Mouse (Mus musculus) midbrain, embryonic 10.5 days (tissue): ENCODE data around the gene Pde10a. TPM values are rescaled to one million over a fixed set of nuclear protein-coding genes. Genes with fewer than 3 reads are reported as not detected.

Source experiments
- DNase-seq: peaks from one replicate; pipeline ENCODE4 v3.0.0-alpha.2; 2017; ENCODE audit warnings: low spot score
- H3K27ac ChIP-seq: fragments of 300-500 bp; sonication (generic); replicated peaks from 2 replicates; pipeline ENCODE4 v1.5.1; 2016; ENCODE audit warnings: mild to moderate bottlenecking
- H3K27me3 ChIP-seq: fragments of 300-500 bp; sonication (generic); 2 replicates; pipeline ENCODE4 v1.6.1; 2016; ENCODE audit warnings: low read depth, mild to moderate bottlenecking; ENCODE audit not compliant: poor library complexity, severe bottlenecking
- H3K36me3 ChIP-seq: fragments of 300-500 bp; sonication (generic); 2 replicates; pipeline ENCODE4 v1.6.1; 2016; ENCODE audit warnings: mild to moderate bottlenecking, moderate library complexity
- H3K4me1 ChIP-seq: fragments of 300-500 bp; sonication (generic); 2 replicates; pipeline ENCODE4 v1.6.1; 2016
- H3K4me3 ChIP-seq: fragments of 300-500 bp; sonication (generic); 2 replicates; pipeline ENCODE4 v1.5.1; 2016; ENCODE audit warnings: mild to moderate bottlenecking, moderate library complexity
- H3K9me3 ChIP-seq: fragments of 300-500 bp; sonication (generic); replicated peaks from 2 replicates; pipeline ENCODE4 v1.6.1; 2016; ENCODE audit warnings: mild to moderate bottlenecking
- WGBS: fragments of 180-500 bp; shearing (Covaris S2); methylation state at CpG from one replicate; pipeline ENCODE4 v1.1.7; 2016; 5-methylcytosine and 5-hydroxymethylcytosine counted together
- polyA plus RNA-seq: library from polyadenylated mRNA; unstranded; fragments of >200 nt; fragmentation: Nextera tagmentation; extraction: Ambion mirVana; gene quantifications from 2 replicates; pipeline ENCODE4 v1.2.1, GENCODE M21; 2016

Gene Pde10a
- polyA plus RNA-seq, 1 experiment from 2014 or later, result 5.3 TPM

- WGBS, result 84% methylated on average over 5 of the region's 5 CpGs
- peaks cover 5% of the 10 kb centered on the region; the same call in 1 of the 2 replicates for H3K36me3 ChIP-seq
- H3K27me3 ChIP-seq, result no peaks in the 10 kb centered on the region
- no peak overlapping the region for H3K4me3 ChIP-seq
- no peak for DNase-seq
- H3K27ac ChIP-seq, result no peak overlapping the region
- H3K4me1 ChIP-seq, result peaks cover 53% of the 10 kb centered on the region
- H3K9me3 ChIP-seq, result no peaks in the 10 kb centered on the region
Measured at GRCm38 (mm10) chr17:8973331-8973730, 448.2 kb downstream of the Pde10a start.

GRCm38 (mm10) chr17:8974423-8974822, 449.3 kb downstream of the Pde10a start:
- 76% methylated on average over 7 of the region's 7 CpGs for WGBS

DNA sequence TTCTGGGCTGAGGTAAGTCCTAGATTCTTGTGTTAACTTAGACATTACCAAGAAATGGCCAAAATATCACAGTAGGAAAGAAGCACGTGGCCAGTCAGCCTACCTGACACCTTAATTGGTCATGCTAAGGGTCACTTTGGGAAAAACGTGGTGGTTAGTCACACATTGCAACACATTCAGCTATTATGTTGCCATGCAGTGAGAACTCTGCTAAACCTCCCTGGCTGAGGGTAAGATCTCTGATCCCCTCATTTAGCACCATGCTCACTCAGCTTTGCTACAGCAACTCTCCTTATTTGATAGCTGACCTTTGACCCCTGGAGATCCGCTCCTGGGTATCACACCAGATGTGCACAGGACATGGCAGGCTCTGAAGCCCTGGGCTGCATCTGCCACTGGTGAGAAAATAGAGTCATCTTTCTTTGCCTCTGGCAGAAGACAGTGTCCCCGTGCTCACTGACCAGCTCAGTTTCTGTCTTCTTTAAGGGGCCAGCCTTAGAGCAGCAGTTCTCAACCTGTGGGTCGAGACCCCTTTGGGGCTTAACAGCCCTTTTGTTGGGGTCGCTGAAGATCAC, 449.7 kb downstream of the Pde10a start:
- DNase-seq, result peak; percentile 18
- WGBS, result 39% methylated on average over 6 of the region's 6 CpGs
- H3K4me3 ChIP-seq, result no peak overlapping the region
- no peaks in the 10 kb centered on the region for H3K9me3 ChIP-seq
- no peaks in the 10 kb centered on the region for H3K27me3 ChIP-seq
- H3K36me3 ChIP-seq, result peaks cover 5% of the 10 kb centered on the region; the same call in 1 of the 2 replicates
- H3K27ac ChIP-seq, result 0 out of 2 replicates have a peak overlapping the region, but pooled peaks have one; percentile 42
- peaks cover 53% of the 10 kb centered on the region for H3K4me1 ChIP-seq

More at GRCm38 (mm10) chr17:8974423-8974822, 449.3 kb downstream of the Pde10a start:
- DNase-seq, result no peak
- Histone ChIP-seq H3K27me3 (no peaks in the 10 kb centered on the region), H3K36me3 (0 out of 2 replicates have a peak, but pooled peaks cover 1% of the 10 kb centered on the region), H3K4me1 (peaks cover 53% of the 10 kb centered on the region), H3K9me3 (no peaks in the 10 kb centered on the region), H3K27ac (no peak overlapping the region), H3K4me3 (no peak overlapping the region)

- Histone ChIP-seq H3K27ac (no peak overlapping the region), H3K4me1 (peaks cover 40% of the 10 kb centered on the region), H3K27me3 (no peaks in the 10 kb centered on the region), H3K36me3 (peaks cover 12% of the 10 kb centered on the region), H3K9me3 (no peaks in the 10 kb centered on the region), H3K4me3 (no peak overlapping the region)
- no peak for DNase-seq
- WGBS, result 90% methylated on average over 6 of the region's 6 CpGs
Measured at GRCm38 (mm10) chr17:8976745-8977144, 451.6 kb downstream of the Pde10a start.

- H3K36me3 ChIP-seq, result peaks cover 17% of the 10 kb centered on the region
- H3K27ac ChIP-seq, result no peak overlapping the region
- peaks cover 35% of the 10 kb centered on the region for H3K4me1 ChIP-seq
- 85% methylated on average over 2 of the region's 2 CpGs for WGBS
- no peak overlapping the region for H3K4me3 ChIP-seq
- H3K27me3 ChIP-seq, result no peaks in the 10 kb centered on the region
- DNase-seq, result no peak
- no peaks in the 10 kb centered on the region for H3K9me3 ChIP-seq
Measured at GRCm38 (mm10) chr17:8977271-8977670, 452.1 kb downstream of the Pde10a start.

GRCm38 (mm10) chr17:8983576-8983975, 458.4 kb downstream of the Pde10a start:
- DNase-seq, result no peak
- H3K4me1 ChIP-seq, result peaks cover 2% of the 10 kb centered on the region
- WGBS, result 92% methylated on average over 2 of the region's 2 CpGs
- peaks cover 17% of the 10 kb centered on the region for H3K36me3 ChIP-seq
- H3K27ac ChIP-seq, result no peak overlapping the region
- H3K27me3 ChIP-seq, result no peaks in the 10 kb centered on the region
- H3K4me3 ChIP-seq, result no peak overlapping the region
- no peaks in the 10 kb centered on the region for H3K9me3 ChIP-seq

DNA sequence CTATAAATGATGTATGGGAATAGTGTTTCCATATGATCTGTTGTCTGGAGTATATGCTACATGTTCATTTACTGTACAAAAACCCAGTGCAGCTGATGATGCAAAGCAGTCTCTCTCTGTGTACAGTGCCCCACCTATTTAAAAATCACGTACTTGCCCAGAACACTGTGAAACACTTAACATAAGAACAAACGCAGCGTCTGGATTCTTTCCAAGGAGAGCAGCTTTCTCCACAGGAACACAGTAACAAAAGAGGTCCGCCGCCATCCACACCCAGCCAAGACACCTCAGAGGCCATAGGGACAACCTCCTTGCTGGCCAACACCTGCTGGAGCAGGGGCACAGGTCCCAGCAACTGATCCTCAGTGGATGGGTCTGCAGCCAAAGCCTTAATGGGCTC, 460.5 kb downstream of the Pde10a start:
- no peaks in the 10 kb centered on the region for H3K27me3 ChIP-seq
- DNase-seq, result no peak
- peaks cover 10% of the 10 kb centered on the region for H3K4me1 ChIP-seq
- no peak overlapping the region for H3K27ac ChIP-seq
- H3K9me3 ChIP-seq, result no peaks in the 10 kb centered on the region
- H3K4me3 ChIP-seq, result no peak overlapping the region
- H3K36me3 ChIP-seq, result peaks cover 10% of the 10 kb centered on the region; the same call in 1 of the 2 replicates
- WGBS, result 86% methylated on average over 5 of the region's 5 CpGs

GRCm38 (mm10) chr17:8986551-8986950, 461.4 kb downstream of the Pde10a start:
- Histone ChIP-seq H3K36me3 (peaks cover 6% of the 10 kb centered on the region; the same call in 1 of the 2 replicates), H3K27me3 (no peaks in the 10 kb centered on the region), H3K9me3 (no peaks in the 10 kb centered on the region), H3K4me3 (no peak overlapping the region), H3K27ac (no peak overlapping the region), H3K4me1 (peaks cover 10% of the 10 kb centered on the region)
- no peak for DNase-seq
- WGBS, result 84% methylated on average over 2 of the region's 2 CpGs

- WGBS, result 80% methylated on average over 5 of the region's 5 CpGs
Measured at GRCm38 (mm10) chr17:8987369-8987768, 462.2 kb downstream of the Pde10a start.

GRCm38 (mm10) chr17:8988119-8988807, 463.1 kb downstream of the Pde10a start, which contains the start of gene 1700010I14Rik:
1700010I14Rik (plus strand) TSS chr17:8988333.
- peak within 1 kb of the TSS; percentile 72 for H3K27ac ChIP-seq
- peak; percentile 81 for DNase-seq
- peaks cover 13% of the 10 kb centered on the region for H3K36me3 ChIP-seq
- no peaks in the 10 kb centered on the region for H3K27me3 ChIP-seq
- no peaks in the 10 kb centered on the region for H3K9me3 ChIP-seq
- peak within 1 kb of the TSS; percentile 61 for H3K4me3 ChIP-seq
- peaks cover 10% of the 10 kb centered on the region for H3K4me1 ChIP-seq
- whole genome bisulfite sequencing, result 5% methylated on average over 13 of the region's 13 CpGs

More at GRCm38 (mm10) chr17:8987369-8987768, 462.2 kb downstream of the Pde10a start:
- H3K27me3 ChIP-seq, result no peaks in the 10 kb centered on the region
- DNase-seq, result no peak
- H3K9me3 ChIP-seq, result no peaks in the 10 kb centered on the region
- H3K4me3 ChIP-seq, result no peak overlapping the region
- peaks cover 4% of the 10 kb centered on the region for H3K36me3 ChIP-seq
- H3K27ac ChIP-seq, result no peak overlapping the region
- peaks cover 10% of the 10 kb centered on the region for H3K4me1 ChIP-seq

GRCm38 (mm10) chr17:8991160-8991559, 466.0 kb downstream of the Pde10a start:
- Histone ChIP-seq H3K9me3 (no peaks in the 10 kb centered on the region), H3K27me3 (no peaks in the 10 kb centered on the region), H3K4me1 (peaks cover 10% of the 10 kb centered on the region), H3K36me3 (peaks cover 34% of the 10 kb centered on the region), H3K27ac (no peak overlapping the region), H3K4me3 (no peak overlapping the region)
- whole genome bisulfite sequencing, result 31% methylated on average over 8 of the region's 8 CpGs
- peak; percentile 41 for DNase-seq

DNA sequence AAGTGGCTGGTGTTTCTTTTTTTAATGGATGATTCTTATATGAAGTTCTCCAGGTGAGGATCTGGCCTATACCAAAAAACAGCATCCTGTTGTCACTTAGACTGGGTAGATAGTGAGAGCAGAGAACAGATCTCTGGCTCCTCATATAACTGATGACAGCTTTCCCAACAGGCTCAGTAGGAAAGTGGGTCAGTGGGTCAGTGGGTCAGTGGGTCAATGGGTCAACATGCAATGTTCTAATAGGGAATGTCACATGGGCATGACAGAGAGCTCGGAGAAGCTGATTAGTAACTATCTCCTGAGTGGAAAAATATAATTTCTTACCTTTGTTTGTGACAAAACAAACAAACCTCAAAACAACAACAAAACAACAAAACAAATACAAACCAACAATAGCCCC, 470.2 kb downstream of the Pde10a start:
- H3K27me3 ChIP-seq, result no peaks in the 10 kb centered on the region
- peaks cover 61% of the 10 kb centered on the region for H3K36me3 ChIP-seq
- H3K27ac ChIP-seq, result no peak overlapping the region
- 100% methylated on average over 1 of the region's 1 CpGs for WGBS
- no peaks in the 10 kb centered on the region for H3K9me3 ChIP-seq
- H3K4me3 ChIP-seq, result no peak overlapping the region
- DNase-seq, result no peak
- H3K4me1 ChIP-seq, result no peaks in the 10 kb centered on the region

DNA sequence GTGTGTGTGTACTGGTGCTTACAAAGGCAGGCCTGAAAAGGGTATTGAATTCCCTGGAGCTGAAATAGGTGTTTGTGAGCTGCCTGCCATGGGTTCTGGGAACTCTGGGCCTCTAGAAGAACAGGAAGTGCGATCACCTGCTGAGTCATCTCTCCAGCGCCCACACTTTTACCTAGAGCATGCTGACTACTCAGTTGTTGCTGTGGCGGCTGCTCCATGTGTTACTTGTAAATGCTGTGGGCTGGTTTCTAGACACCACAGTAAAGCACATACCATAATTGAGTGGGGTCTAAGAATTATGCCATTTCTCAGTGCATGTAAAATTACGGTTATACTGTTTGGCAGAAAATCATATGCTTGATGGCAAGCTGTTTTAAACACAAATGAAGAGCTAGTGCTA, 477.3 kb downstream of the Pde10a start:
- Histone ChIP-seq H3K27ac (no peak overlapping the region), H3K9me3 (no peaks in the 10 kb centered on the region), H3K36me3 (peaks cover 32% of the 10 kb centered on the region), H3K27me3 (no peaks in the 10 kb centered on the region), H3K4me1 (no peaks in the 10 kb centered on the region), H3K4me3 (no peak overlapping the region)
- 78% methylated on average over 4 of the region's 4 CpGs for WGBS
- DNase-seq, result no peak
